Mouse (Mus musculus) stomach, postnatal 0 days (tissue): ENCODE measurements around the gene Gm11034.

ENCODE experiments used
- CTCF ChIP-seq: IDR thresholded peaks from 2 replicates; pipeline ENCODE4 v1.5.1; 2016; ENCODE audit warnings: antibody characterized with exemption, low read depth, mild to moderate bottlenecking, moderate library complexity
- EP300 ChIP-seq: optimal IDR thresholded peaks from 2 replicates; pipeline ENCODE3; 2016; ENCODE audit warnings: antibody characterized with exemption

DNA sequence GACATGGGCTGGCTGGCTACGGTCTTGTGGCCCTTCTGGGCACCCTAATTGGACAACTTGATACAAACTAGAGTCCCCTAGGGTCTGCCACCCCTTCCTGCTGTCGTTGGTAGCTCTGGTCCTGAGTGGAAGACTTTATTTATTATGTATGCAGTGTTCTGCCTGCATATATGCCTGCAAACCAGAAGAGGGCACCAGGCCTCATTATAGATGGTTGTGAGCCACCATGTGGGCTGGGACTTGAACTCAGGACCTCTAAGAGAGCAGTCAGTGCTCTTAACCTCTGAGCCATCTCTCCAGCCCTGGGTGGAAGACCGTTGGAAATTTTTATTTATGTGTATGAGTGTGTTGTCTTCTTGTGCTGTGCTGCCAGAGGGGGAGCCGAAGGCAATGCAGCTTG, 7.3 kb upstream of the Gm11034 start:
- TF ChIP-seq CTCF (peak; percentile 53), EP300 (no peak)
